Mouse (Mus musculus) T-helper 2 cell (primary cell): ENCODE measurements around the gene Fh1.

ENCODE experiments used
- in situ Hi-C: fragments of 300-600 bp; cut with MboI, MseI; formaldehyde crosslinking; loops from one replicate; pipeline ENCODE4 v1.15.1; 2025; ENCODE audit warnings: high pct_unique_total_duplicates

Gene Fh1

DNA sequence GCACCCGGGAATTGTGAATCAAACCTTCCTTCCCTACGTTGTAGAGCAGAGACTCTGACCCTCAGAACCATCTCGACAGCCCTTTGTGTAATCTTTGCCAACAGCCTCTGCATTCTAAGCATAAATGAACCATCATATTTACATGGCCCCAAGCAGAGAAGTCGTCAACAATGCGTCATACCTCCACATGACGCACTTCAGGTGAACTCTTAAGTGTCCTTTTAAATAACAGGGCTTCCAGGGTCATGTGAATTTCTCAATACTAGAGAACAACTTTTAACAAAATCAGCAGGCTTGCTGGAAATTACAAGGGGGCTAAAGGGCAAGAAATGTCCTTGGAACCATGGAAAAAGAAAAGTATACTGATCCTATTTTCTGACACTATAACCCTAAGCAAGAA lies 1.8 kb downstream of the Fh1 start:
- in situ Hi-C loops = loop anchor here (5.0 kb wide), 1 partner anchor 259 kb away; the partner anchor contains the start of gene Exo1

DNA sequence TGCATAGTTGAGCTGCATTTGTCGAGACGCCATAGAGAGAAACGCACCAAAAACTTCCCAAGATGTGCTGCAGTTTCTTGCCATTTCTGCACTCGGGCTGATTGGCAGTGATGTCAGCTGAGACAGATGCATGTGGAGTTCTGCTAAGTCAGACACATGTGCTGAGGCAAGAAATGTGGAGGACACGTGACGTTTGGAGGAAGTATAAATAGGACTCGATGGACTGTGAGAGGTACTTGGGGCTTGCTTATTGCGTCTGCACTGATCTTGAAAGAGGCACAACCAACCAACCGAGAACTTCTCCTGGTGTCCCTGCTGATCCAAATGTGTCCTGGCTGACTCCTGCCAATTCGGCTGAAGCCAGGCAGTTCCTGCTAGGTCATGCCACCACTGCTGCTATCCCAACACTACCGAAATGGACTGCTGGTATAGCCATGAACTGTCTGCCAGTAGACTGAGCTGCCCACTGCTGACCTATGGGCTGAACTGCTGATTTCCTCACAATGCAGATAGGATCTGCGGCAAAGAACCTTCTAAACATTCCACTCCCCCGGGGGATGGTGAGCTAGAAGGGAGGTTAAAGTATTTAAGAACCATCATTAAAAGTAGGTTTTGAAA lies 5.5 kb downstream of the Fh1 start, which contains the start of gene Kmo:
Kmo (plus strand) TSS at position 568 of the 618 bp plus-strand sequence.
- in situ Hi-C loops = loop anchor here (5.0 kb wide), 1 partner anchor 262 kb away; the partner anchor contains the start of gene Exo1

DNA sequence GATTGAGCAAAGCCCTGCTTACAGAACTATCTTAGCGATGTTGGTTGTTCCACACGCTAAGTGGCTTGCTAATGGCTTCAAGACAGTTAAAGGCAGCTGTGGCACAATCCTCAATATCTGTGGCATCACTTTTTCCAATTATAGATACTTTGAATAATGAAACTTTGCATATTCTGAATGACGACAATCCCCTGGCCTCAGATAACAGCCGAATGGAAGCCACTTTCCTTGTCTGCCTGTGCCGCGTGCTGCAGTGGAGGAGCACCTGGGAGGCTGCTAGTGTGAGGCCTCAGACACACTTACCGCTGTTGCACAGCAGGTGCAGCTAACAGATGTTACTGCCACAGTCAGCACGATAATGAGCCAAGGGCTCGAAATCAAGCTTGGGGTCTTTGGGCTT lies 10.4 kb downstream of the Fh1 start:
- in situ Hi-C loops = no loop called here

DNA sequence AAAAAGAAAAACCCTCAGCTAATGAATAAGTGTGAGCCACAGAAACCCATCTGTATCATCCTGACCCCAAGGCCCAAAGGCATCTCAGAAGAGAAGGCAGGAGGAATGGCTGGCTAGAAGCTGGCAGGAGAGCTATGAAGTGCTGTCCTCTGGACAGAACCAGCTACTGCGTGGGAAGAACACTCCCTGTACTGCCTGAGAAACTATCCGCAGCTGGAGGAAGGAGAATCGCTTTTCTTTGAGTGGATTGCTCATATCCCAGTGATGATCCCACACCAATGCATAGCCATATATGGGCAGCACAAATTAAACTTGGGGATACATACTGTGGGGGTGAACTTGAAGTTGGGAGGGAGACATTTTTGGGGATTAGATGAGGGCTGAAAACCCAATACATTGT lies 16.7 kb downstream of the Fh1 start:
- in situ Hi-C loops = no loop called here

DNA sequence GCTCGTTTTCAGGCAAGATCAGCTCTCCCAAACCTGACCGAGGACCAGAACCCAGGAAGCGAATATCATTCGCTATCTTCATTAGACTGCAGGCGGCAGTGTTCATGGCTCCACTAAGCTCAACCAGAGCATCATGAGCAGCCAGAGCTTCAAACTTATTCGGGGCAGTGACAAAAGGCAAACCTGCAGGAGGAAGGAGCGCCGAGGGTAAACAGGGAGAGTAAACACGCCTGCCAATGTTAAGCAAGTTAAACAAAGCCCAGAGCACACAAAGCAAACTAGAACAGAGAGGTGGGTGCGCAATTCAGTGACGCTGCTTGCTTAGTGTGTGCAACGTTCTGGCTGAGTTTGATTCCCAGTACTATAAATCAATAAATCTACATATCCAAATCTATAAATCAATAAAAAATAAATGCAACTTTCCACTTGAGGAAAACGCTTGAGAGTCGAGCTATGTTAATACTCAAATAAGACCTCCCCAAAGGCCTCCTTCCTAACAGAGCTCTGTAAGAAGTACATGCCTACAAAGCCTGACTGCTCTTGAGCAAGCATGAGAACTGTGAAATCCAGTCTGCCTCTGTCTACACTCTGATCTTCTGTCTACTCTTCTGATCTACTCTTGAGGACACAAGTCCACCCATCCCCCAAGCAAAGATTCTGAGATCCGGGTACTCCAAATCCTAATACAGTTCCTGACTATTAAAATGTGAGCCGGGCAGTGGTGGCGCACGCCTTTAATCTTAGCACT lies 17.4 kb downstream of the Fh1 start:
- in situ Hi-C loops = no loop called here

DNA sequence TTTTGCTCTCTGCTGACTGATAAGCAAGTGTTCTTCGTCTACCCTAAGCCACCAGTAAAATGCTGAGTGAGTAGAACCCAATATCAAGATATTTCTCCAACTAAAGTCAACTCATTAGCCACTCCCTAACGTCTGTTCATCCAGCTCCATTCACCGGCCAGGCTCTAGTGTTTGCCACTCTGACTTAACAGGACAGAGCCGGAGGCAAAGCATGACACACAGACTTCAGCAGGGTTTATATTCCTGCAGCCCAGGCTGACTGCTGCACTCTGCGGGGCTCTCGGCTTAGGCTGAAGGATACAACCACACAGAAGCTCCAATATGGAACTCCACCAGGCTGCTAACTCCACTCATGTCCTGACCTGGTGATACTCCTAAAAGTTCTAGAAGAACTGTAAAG lies 18.1 kb downstream of the Fh1 start:
- in situ Hi-C loops = no loop called here

DNA sequence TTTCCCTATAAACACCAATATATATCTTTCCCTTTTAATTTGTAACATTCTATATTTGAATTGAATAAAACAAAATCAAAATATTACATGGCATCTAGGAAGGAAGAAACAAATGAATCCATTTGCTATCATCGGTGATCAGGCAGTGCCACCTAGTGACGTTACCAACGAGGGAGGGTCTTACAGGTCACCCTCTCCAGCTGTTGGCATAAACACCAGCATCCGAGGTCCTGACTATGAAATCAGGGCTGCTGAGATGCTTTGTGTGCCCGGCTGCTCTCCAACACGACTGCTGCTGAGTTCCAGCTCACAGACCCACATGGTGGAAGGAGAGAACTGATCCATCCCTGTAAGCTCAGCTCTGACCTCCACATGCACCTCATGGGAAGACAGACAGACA lies 22.0 kb downstream of the Fh1 start:
- in situ Hi-C loops = no loop called here

DNA sequence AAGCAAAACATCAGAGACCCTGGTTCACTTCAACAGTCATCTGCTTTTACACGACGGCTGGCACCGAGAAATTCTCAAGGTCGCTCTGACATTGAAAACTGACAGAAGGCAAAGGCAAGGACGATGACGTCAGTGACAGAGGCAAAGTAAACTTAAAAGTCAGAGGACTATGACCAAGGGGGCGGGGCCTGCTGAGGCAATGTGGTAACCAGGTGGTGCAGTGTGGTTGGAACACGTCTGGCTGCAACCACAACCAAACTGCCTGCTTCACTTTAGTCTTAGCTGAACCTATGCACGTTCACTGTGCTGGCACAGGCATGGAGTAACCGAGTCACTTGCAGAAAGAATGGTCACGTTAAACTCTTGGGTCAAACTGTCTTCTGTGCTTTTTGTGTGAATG lies 23.2 kb downstream of the Fh1 start:
- in situ Hi-C loops = no loop called here

DNA sequence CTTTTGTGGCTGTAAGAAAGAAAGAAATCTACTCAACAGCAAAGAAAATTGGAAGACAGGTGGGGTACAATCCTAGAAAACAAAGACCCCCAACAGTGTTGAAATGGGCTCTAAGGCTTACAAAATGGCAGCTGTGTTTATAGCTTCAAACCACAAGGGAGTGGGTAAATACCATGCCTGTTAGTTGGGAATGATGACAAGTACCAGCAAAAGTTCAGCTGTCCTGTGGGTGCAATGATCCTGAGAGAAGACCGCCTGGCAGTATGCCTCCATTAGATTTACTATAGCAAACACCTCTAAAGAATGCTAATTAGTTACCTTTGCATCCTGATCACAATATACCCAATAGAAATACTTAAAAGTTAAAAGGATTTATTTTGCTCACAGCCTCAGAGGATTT lies 32.6 kb downstream of the Fh1 start:
- in situ Hi-C loops = no loop called here

DNA sequence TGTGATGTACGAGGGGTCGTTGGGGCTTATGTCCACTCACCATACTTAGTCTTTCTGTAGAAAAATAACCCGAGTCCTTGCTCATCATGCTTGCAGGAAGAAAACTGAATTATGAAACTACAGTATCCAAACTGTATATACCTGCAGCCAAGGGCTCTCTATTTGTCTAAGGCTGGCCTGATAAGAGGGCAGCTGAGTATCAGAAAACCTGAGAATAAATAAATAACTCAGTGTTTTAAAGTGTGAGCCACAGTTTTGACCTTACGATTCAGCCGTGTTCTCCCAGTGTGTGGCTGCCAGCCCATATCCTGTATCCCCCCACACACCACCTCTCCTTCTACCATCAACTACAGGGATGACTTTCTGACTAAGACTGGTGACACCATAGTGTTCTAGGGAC lies 38.8 kb downstream of the Fh1 start:
- in situ Hi-C loops = no loop called here

DNA sequence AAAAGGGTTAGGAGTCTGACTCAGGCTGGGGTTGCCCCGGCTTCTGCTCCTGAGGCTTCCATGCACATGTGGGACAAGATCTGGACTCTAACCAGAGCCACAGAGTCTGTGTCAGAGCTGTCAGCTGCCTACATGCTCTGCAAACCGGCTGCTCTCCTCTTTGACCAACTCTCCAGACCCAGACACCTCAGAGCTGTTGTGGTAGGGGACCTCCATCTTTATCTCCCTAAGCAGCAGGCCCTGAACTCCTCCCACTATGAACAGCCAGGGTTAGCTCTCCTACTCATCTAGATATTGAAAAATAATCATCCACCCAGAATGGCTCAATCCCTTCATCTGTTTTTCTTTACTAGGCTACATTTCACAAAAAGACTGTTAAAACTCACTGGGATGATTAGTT lies 40.2 kb downstream of the Fh1 start:
- in situ Hi-C loops = no loop called here

DNA sequence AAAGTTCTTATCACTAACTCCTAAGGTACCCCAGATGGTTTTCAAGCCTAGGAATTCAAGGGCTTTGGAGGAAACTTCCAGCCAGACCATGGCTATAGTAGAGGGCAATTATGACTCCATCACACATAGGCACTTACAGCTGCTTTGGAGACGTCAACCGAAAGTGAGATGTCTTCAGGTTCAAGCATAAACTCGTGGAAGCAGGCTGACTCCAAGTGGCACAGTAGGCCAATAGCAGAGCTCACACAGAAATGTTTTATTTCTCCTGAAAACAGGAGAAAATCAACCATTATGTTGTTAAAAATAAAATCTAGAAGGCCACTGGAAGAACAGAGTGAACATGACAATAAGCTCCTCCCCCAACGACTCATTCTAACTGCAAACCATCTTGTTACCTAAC lies 42.6 kb downstream of the Fh1 start:
- in situ Hi-C loops = no loop called here

DNA sequence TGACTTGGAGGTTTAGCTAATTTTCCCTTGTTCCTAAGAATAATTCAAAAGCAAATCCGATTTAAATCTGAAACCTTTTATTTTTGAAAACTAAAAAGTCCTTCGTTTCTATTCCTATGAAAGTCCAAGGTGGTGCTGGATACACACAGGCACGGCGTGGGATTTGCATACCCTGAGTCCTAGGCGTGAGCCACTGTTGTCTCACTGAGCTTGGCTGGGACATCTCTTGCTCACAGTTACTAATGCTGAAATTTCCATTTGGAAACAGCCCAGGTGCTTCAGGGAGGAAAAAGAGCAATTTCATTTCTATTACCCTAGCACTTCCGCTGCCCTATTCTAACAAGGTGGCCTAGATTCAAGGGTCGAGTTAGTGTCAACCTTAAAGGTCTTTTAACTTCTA lies 45.1 kb downstream of the Fh1 start:
- in situ Hi-C loops = no loop called here

DNA sequence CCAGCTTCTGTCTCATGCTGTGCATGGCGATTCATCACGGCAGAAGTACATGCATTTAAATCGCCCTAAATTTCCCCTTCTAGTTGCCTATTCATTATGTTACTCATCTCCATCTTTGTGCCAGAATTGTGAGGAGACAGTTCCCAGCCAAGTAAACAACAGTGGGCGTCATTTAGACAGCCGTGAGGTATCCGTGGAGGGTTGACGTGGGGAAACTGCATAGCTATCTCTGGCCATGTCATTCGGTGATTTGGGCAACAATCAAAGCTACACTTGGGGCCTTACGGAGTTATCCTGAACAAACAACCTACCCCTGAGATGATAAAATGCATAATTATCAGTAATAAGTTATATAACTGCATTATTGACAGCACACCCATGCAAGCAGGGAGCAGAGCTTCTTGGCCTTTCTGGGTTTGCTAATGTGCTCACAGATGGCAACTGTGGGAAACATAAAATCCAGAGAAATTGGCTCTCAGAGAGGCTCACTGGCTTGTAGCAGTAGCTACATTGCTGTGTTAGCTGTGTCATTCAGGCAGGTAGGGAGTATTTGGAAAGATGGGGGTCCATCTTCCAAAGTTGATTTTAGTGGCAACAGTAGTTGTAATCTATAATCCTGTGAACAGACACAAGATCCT lies 45.7 kb downstream of the Fh1 start:
- in situ Hi-C loops = no loop called here

DNA sequence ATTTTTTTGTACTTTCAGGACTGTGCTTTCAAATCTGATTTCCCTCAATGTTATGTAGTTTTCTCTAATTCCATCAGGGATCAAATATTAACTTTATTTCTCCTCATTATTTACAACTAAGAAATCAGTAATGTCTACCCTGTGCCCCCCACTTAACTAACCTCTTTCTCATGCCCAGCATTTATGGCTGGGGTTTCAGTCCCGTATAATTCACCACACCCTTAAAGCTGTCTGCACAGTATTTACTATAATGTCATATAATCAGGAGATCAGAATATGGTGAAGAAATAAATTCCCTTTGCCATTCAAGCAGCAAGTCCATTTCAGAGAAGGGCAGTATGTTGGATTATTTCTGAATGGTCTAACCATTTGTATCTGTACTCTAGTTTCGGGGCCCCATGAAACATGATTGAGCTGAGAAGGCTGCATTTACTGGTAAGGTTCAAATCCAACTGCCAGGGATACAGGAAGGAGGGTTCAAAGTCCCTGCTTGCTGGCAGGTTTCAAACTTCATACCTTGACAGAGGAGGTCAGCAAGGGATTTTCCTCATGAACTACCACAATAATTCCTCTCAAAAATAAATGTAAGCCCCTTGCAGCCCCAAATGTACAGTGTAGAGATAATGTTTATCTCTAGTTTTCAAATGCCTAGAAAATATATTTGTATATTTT lies 46.9 kb downstream of the Fh1 start:
- in situ Hi-C loops = no loop called here

DNA sequence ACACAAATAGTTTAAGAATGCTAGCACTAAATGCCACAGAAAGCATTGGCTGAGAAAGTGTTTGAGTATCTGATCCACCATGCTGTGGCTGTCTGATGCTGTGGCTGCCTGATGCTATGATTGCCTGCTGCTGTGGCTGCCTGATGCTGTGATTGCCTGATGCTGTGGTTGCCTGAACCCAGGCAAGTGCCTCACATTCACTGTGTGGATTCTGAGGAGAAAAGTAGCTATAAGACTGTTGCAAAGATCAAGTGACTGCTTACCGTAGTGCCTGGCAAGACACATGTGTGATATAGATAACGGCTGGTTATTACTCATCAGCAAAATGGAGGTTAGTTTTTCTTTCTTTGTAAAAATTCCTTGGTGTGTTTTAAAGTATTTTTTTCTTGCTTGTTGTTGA lies 51.3 kb downstream of the Fh1 start:
- in situ Hi-C loops = no loop called here

DNA sequence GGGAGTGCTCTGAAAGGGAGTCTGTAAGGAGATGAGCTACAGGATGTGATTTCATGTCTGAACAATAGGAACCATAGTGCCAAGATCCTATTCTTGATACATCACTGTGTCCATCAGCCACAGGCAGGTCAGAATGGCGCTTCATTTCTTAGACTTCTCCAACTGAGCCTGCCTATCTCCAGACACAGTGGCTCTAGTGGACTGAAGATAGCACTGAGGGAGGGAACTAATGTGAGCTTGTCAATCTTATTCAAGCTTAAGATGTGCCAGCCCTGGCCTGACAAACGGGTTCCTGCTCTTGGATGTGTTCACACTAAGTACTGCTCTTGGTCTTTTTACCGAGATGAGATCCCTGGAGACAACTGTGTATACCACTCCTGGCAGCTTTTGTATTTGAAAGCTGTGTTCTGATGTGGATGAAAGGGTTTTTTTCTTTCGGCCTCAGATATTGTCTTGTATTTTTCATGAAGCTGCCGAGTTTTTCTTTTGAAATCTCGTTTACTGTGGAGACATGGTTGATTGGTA lies 59.8 kb downstream of the Fh1 start:
- in situ Hi-C loops = no loop called here

DNA sequence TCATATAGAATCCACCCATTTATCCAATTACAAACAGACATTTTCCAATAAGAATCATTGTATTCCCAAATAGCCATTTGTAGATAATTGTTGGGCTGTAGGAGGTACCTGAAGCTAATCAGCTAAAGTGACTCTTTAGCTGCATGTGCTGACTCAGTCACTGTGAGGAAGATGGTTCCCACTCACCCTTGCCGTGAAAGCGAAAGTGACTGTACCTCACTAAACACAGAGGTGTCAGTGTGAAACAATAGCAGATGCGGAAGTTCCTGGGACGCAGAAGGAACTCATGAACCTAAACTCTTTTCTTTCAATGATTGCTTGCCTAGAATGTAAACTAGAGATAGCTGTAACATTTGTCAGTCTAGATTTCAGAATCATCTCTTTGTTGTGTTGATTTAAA lies 61.1 kb downstream of the Fh1 start:
- in situ Hi-C loops = no loop called here

DNA sequence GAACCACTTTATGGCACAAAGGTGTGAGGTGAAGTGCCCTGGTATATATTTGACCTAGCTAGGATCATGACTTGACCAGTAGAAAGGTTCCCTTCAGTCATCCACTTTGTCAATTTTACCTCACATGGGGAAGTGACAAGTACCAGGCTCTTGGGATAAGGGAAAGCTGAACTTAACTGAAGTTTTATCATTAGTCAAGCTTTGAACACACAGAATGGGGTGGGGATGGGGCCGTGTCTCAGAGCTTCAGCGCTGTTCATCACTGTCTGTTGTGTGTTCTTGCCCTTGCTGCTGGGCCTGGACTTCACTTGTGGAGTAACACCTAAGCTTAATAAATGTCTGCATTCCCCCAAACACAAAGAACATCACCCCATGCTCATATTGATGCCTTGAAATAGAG lies 63.1 kb downstream of the Fh1 start:
- in situ Hi-C loops = no loop called here

DNA sequence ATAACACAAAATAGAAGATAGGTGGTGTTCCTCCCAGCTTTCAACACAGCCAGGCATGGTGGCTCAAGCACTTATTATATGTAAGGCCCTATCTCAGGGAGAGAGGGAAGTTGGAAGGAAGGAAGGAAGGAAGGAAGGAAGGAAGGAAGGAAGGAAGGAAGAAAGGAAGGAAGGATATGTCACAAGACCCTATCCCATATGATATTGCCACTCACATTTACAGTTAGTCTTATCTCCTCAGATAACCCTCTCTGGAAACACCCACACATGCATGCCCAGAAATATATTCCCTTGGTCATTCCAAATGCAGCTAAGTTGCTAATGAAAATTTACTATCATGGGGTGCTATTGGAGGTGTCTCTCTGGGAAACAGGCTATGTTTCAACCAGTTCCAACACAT lies 63.6 kb downstream of the Fh1 start:
- in situ Hi-C loops = no loop called here

DNA sequence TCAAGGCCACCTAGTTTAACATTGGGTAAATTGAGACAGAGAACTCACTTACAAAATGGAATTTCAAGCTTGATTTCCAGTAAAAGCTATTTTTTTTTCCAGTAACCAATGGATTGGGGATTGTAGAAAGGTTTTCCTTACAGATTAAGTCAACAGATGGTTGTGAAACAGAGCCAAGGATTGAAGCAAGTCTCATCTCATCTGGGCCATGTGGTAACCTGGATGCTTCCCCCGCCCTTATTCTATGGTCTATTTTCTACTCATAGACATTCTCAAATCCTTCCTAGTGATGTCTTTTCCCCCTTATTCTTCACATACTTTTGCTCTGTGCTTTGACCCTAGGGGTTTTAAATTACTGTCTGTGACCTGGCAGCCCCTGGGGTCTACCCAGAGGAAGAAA lies 70.8 kb downstream of the Fh1 start:
- in situ Hi-C loops = no loop called here

DNA sequence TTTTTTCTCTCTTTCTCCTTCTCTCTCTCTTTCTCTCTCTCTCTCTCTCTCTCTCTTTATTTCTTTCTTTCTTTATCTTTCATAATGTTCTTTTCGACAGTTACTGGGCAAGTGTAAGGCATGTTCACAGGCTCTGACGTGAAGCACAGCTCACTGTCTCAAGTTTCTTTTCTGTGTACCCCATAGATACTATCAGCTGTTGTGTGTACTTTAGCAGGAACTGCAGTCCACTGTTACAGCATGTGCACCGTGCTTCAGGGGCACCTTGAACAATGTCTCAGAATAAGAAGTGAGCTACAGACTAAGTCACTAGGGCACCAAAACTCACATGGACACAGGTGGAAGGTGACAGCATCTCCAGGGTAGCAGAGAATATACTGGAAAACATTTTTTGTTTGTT lies 73.0 kb downstream of the Fh1 start:
- in situ Hi-C loops = no loop called here
